Mouse (Mus musculus) brain, embryonic 14.5 days (tissue): Measurements from ENCODE around the gene Ano2.

Experiments
- CTCF ChIP-seq: fragments of 200-500 bp; IDR thresholded peaks from 2 replicates; pipeline ENCODE4 v1.5.1; 2012; ENCODE audit warnings: inconsistent platforms, mild to moderate bottlenecking, moderate library complexity, borderline replicate concordance; ENCODE audit not compliant: insufficient read depth, insufficient read length; ENCODE audit errors: extremely low read depth
- POLR2A ChIP-seq: fragments of 200-500 bp; IDR thresholded peaks from 2 replicates; pipeline ENCODE4 v1.6.1; 2012; ENCODE audit warnings: mild to moderate bottlenecking, inconsistent platforms, borderline replicate concordance; ENCODE audit not compliant: poor library complexity, insufficient read depth, insufficient read length, severe bottlenecking; ENCODE audit errors: extremely low read depth

DNA sequence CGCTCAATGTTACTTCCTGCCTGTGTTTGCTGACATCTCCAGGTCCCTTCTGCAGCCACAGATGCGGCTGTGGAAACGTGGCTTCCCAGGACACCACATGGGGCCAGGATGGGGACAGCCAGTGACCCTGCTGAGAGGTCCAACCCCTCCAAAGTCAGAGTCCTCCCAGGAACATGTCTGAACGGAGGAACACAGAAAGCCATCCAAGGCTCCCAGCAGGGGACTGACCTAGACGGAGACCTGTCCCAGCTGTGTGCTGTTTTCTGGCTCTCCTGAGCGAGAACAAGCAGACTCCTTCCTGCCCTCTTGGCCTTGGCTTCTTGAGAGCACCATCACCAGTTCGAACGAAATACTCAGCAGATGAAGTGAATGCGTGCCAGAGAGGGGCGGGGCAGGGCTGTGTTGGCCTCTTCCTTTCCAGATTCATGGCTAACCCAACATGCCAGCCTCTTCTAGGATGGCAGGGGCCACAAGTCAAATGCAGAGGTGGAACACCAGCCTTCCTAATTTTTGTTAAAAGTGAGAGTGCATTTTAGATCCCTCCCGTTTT lies 39.8 kb downstream of the Ano2 start:
- TF ChIP-seq POLR2A (no peak), CTCF (no peak)
